Mouse (Mus musculus): ENCODE measurements around the gene Pyurf.

Pyurf gene

GRCm38 (mm10) chr6:57691467-57692261 is at the start of gene Pyurf:
Pyurf (minus strand) TSS chr6:57692078.
- peak; percentile 70 for DNase-seq (ENCODE audit: low read depth)

- no peak for DNase-seq (ENCODE audit: low read depth)
These were observed 29.5 kb upstream of the Pyurf start for GRCm38 (mm10) chr6:57721347-57721746.

- DNase-seq (ENCODE audit: low read depth) = no peak
These were observed 19.8 kb upstream of the Pyurf start for GRCm38 (mm10) chr6:57711726-57712125.

GRCm38 (mm10) chr6:57706721-57707120 is 14.8 kb upstream of the Pyurf start:
- no peak for DNase-seq (ENCODE audit: low read depth)

- DNase-seq (ENCODE audit: low read depth) = no peak
These were observed 11.8 kb upstream of the Pyurf start for GRCm38 (mm10) chr6:57703703-57704102.

- DNase-seq (ENCODE audit: low read depth) = peak; percentile 82
These were observed 11.0 kb upstream of the Pyurf start for GRCm38 (mm10) chr6:57702743-57703499.

- DNase-seq (ENCODE audit: low read depth) = no peak
These were observed 10.5 kb upstream of the Pyurf start, which contains the start of gene Lancl2 for GRCm38 (mm10) chr6:57702376-57702742. Lancl2 (plus strand) TSS chr6:57702540.

- no peak for DNase-seq (ENCODE audit: low read depth)
These were observed 9.8 kb upstream of the Pyurf start for GRCm38 (mm10) chr6:57701686-57702085.

GRCm38 (mm10) chr6:57693116-57693515 is 1.2 kb upstream of the Pyurf start:
- DNase-seq (ENCODE audit: low read depth) = no peak

GRCm38 (mm10) chr6:57684156-57684555 is 7.7 kb downstream of the Pyurf start:
- DNase-seq (ENCODE audit: low read depth) = no peak

- no peak for DNase-seq (ENCODE audit: low read depth)
These were observed 30.6 kb downstream of the Pyurf start for GRCm38 (mm10) chr6:57661295-57661694.

GRCm38 (mm10) chr6:57647256-57647655 is 44.6 kb downstream of the Pyurf start:
- DNase-seq (ENCODE audit: low read depth) = no peak

- peak; percentile 19 for DNase-seq (ENCODE audit: low read depth)
These were observed 50.1 kb downstream of the Pyurf start for GRCm38 (mm10) chr6:57641789-57642188.

GRCm38 (mm10) chr6:57639531-57639930 is 52.3 kb downstream of the Pyurf start:
- DNase-seq (ENCODE audit: low read depth) = no peak
